Mouse (Mus musculus) c-Kit-positive CD71-negative TER-119-negative erythroid progenitor cells, embryonic 14.5 days (primary cell): ENCODE data around the gene Dennd1a.
A peak's percentile ranks its signal among the peaks of the same experiment; 100 is the strongest.

Experiments
- DNase-seq: peaks from one replicate; pipeline ENCODE4 v3.0.0-alpha.2; 2013; ENCODE audit warnings: low read depth

Gene Dennd1a

DNA sequence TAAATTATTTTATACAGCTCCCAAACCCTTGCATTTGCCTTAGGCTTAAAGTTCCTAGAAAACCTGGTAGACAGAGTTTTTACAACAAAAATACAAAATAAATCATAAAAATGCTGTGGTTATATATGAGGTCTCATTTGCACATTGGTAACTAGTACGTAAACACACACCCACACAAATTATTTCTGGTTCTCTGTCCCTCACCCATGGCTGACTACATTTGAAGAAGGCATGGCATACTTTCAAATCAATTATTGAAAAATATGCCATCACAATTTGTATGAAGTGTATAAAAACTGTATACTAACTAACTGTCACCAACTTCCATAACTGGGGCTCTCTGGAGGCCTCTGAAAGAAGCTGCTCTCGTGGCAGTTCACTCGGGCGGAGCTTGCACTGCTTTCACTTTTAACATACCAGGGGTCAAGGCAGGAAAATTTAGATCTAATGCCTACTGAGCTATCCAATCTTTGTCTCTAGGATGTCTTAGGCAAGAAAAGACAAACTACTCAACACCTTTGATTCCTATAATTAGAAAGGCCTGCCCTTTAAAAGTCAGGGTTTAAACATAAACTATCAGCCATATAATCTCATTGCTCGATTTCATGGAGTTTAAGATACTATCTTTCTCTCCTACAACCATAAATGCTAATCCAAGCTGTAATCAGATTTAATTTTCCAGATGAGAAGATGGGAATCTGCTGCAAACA, 122.7 kb downstream of the Dennd1a start:
- no peak for DNase-seq

DNA sequence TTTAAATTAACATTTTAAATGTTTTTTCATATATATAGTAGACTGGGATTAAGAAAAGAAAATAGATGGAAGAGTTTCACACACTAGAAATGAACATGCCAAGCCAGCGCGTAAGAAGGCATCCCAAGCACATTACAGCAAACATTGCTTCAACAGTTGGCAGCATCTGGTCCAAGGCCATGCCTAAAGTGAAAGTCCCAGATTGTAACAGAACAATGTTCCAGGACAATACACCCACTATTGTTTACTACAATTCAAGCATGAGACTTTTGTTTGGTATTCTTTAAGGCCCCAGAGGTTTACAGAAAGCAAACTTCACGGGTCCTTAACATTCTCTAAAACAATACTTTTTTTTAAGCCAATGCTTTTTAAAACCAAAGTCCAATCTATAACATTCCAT, 124.7 kb downstream of the Dennd1a start:
- no peak for DNase-seq

DNA sequence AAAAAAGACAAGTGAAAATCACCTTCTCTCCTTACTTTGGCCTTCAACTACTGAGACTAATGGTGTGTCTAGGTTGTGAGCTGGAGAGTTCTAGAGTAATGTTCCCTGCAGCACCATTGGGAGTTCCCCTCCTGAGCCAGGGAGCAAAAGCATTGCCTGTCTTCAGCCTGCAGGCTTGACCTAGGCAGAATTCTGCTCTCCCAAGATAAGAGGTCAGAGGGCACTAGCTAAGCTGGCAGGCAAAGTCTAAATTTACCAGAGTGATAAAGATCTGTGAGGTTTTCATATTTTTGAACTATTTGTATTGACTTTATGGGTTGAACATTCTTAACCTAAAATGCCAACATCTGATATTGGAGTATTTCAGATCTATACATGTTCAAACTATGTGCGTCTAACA, 125.7 kb downstream of the Dennd1a start:
- DNase-seq = no peak

DNA sequence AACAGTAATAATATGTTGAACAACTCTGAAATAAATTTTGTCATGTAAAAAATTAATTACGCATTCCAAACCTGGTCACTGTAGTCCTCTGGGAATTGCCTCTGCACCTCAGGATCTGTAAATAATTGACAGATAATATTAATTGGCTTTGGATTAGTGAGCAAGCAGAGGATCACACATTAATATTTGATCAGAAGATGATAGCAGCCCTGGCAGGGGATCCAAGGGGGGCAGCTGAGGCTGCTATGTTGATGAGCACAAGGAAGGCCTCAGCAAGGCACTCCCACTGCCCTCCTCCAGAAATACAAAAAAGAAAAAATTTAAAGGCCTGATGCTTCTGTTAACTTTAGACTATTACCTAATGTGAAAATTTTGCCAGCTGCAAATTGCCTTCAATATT, 127.5 kb downstream of the Dennd1a start:
- DNase-seq = no peak

DNA sequence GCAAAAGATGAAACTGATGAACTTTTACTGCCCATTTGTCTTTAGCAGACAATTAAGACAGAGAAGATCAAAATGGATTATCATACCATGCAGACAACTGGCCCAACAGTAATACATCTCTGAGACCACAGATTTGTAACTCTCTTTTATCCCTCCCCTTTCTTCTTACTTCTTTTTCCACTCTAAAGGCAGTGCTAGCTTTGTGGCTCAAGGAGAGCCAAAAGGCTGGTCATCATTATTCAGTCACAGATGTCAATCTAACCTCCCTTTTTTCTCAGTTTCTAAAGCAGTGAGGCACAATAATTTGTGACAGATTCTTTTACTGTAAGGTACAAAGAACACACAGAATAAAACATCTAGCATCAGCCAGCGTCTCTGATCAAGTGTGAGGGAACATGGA, 130.2 kb downstream of the Dennd1a start:
- DNase-seq = no peak

DNA sequence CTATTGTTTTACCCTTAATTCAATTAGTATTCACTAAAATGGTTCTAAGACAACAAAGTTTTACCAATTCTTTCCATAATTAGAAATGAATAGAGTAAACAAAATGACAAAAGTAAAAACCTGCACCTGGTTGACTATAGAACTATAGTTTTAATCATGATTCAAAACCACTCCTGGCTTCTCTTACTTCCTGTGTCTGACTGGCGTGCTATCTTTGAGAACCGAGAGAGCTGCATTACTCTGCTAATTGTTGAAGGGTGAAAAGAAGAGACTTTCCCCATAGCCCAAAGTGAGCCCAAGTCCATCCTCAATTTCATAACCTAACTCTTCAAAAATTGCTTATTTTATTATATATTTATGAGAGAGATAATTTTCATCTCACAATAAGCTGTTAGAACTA, 131.2 kb downstream of the Dennd1a start:
- no peak for DNase-seq

DNA sequence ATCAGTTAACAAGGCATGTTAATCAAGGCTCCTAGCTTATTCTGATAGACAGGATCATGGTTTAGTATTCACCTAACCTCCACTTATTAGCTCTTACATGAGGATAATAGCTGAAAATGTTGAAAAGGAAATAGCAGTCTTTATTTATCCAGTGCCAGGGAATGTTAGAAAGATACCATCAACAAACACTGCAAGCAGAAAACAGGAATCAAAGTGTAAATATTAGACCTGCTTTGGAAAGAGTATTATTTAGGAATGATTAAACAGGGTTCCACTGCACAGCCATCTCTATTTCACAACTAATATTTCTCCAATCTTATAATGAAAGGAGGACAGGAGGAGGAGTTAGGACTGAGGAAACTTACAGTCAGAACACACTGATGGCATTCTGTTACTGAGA, 142.4 kb downstream of the Dennd1a start:
- DNase-seq = no peak

DNA sequence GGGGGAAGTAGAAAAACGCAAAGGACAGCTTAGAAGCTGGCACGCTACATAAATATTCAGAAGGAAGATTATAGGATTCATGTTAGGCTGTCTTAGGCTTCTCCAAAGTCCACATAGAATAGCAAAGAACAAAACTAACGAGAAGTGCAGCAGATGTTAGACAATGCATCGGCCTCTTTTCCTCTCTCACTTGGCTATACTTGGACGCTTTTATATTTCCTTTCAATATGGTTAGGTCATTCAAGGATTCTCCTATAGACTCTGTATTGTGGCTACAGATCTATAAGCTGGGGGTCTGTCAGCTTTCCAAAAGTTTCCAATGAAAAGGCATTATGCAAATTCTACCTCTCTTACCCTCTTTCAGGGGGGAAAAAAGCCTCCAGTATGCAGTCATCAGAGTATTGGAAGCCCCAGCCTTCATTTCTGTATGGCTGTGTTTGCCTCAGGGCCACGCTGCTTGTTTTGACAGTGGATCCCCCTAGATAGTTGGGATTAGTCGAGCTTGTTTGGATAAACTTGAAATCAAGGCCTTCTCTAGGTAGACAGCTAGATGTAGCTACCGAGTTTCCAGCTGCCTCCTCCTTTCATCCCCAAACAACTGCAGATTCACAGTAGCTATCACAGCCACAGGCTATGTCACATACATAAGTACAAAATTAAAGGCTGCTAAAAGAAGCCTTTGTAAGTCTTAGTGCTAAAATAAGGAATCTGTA, 143.0 kb downstream of the Dennd1a start:
- DNase-seq = no peak

DNA sequence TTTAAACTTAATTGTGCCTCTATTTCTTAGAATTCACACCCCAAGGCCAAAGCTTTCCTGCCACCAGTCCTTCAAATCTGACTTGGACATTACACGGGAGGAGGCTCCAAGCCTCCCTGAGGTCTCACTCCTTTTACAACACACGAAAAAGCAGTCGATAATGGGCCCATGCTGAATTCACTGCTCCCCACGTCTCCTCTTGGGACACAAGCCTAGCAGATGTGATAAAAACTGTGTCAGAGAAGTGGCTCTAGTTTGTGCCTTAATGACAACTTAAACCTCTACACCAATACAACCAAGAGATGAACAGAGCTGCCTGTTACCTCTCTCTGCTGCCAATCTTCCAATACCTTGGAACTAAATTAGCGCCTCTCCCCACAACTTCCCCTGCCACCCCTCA, 144.3 kb downstream of the Dennd1a start:
- DNase-seq = no peak

DNA sequence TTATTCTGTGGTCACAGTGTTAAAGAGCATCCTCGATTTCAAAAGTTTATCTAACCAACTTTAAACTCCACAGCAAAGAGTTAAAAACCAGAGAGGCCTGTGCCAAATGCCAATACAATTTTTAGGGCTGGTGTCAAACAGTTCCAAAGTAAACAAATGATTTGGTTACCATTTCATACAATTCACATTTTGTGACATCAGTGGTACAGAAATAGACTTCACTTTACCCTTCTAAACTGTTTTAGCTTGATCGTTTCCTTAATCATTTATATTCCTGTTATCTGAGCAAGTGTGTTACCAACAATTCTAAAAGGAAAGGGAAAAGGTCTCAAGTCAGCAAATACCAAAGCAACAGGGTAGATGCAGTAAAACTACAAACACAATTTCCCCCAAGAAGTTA, 145.0 kb downstream of the Dennd1a start:
- DNase-seq = no peak

DNA sequence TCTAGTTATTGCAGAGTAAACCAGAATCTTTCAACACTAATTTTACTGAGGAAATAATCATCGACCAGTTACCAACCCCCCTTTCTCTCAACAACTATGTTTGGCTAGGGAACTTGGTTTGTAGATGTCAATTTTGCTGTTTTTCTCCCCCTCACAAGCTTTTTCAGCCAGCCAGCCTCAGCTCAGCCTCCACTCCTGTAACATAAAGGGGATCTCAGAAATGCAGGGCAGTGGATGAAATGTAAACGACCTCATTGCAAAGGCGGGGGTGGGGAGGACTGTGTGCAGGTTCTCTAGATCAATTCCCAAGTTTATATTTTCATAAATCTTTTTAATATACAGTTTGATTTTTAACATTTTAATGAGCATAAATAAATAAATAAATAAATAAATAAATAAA, 147.7 kb downstream of the Dennd1a start:
- no peak for DNase-seq

DNA sequence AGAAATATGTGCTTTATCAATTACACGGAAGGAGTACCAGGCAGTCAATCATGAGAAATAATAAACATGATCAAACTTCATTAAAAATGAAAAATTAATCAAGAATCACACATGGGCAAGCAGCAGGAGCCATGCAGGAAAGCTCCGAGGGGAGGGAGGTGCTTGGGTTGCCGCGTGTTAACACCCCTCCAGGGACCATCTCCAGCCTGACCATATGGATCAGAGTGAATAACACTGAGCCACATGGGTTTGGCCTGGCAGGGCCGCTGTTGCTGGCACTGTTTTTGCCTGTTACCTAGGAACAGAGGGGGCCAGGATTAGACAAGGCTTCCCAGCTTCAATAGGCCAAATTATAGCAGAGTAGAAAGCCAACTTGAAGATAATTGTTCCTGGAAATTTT, 150.1 kb downstream of the Dennd1a start:
- no peak for DNase-seq

DNA sequence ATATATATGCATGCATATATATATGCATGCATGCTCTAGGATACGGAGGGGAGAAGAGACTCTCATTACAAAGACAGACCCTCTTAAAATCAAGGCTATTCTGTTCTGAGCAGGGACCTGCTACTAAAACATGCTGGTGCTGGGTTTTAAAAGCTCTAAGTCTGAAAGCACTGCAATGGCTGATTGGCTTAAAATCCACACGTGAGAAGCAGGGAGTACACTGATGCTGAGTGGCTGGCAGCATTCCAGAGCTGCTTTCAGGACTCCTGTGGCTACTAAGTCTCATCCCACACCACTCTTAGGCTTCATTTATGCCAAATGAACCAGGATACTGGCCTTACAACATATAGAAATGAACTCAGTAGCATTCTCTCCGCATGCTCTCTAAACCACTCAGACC, 151.8 kb downstream of the Dennd1a start:
- no peak for DNase-seq

DNA sequence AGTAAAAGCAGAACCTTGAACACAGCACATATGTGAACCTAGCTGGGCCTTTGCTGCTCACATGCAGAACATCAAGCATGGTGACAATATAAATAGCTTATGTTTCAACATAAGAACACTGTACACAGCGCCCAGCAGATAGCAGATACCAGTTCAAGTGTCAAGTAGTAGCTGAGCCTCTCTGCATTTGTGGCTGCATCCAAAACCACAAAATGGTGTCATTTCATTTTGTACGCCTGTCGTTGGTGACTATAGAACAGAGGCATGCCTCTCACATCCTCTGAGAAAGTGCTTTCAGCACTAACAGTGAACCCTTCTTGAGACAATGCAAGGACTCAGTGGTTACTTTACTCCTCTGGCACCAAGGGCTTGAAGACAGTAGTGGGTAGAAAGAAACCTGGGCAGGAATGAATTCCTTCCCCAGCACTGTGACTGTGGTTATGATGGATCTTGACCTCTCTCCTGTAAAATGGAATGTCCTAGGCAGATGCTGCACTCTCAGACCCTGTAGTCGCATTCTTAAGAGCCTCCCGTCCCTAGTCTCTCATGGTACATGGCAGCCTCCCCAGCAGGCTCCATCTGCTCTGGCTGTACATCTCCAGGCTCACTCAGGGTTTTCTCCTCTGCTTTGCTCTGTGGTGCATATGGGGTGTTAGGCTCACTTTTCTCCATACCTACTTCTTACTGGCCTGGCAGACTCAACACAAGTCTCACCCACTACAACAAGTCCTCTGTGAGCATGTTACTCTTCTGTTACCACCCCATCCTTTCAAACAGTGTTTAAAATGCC, 154.0 kb downstream of the Dennd1a start:
- DNase-seq = no peak

DNA sequence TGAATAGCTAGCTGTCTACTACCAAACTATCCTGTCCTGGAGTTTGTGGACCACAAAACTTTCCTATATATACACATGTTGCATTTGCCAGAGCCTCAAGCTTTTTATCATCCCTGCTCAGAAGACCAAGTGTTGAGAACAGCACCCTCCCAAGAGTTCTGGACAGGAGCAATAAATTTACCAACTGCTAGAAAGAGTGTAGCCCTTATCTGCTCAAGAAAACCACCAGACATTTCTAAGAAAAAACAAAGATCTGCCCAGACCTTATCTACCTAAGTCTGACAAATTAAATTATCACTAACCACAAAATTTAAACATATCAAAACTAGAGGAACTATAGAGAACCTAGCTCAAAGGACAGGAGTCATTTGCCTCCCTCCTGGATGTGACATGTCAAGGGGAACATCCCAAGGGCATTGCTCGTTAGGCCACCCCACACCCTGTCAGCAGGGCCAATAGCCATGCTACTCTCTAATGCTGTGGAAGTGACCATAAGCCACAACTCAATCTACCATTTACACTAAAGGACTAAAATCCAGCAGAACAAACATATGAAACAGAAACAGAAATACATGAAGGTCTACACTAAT, 154.9 kb downstream of the Dennd1a start:
- no peak for DNase-seq

DNA sequence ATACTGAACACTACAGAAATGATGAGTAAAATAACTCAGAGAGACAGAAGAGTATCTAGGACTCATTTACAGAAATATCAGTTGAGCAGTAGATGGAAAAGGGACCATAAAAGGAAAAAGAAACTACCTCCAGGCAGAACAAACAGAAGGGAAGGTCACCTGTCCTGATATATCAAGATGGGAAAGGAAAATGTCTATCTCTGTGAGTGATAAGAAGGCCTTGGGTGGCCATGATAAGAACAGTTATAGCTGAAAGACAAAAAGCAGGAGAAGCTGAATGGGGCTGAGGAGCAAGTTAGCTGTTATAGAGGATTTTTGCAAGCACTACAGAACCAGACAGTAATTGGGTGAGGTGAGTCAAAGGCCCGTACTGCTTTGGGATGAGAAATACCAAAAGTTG, 155.7 kb downstream of the Dennd1a start:
- no peak for DNase-seq

DNA sequence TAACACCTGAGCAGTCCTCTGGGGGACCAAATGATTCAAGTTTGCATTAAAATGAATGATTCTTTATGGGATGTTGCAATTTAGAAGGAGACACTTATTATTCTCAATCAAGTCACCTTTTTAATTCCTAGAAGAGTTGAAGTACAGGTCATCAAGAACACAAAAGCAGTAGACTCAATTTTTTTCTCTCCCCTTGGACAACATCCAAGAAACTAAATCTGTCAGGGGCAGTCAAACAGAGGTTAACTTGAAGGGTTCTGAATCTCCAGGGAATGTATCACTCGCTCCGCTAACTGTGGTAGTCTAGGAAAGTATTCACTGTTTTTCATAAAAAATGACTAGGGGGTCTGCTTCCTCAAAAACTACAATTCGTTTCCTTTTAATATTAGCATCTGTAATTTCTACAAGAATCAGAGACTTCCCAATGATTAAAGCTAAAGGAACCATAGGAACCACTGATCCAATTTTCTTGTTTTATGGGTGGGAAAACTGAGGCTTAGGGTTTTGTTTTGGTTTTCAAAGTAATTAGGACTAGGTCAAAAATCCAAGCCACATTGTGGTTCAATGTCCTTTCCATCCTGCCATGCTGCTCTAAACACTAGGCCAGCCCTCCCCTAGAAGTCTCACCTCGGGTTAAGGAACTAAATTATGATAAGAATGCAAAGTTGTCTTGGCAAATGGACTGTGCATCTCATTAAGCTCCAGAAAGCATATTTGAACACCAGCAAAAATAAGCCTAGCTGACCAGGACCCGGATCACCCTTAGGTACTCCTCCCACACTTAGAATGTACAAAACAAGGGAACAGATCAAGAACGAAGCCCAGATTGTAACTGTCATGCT, 157.0 kb downstream of the Dennd1a start:
- DNase-seq = no peak

DNA sequence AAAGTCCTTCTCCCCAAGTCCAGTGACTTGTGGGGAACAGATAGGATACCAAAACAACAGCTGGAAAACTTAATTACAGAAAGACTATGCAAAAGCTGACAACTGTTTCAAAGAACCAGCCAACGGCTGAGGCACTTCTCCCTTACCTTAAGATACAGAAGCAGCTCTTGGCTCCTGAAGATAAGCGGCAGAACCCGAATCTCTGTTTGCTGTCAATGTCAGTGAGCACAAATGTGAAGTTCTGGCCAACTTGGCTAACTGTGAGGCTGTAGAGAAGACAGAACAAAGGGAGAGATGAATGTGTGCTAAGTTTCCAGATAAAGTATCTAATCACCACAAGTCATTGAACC, 160.8 kb downstream of the Dennd1a start:
- DNase-seq = peak; percentile 35

DNA sequence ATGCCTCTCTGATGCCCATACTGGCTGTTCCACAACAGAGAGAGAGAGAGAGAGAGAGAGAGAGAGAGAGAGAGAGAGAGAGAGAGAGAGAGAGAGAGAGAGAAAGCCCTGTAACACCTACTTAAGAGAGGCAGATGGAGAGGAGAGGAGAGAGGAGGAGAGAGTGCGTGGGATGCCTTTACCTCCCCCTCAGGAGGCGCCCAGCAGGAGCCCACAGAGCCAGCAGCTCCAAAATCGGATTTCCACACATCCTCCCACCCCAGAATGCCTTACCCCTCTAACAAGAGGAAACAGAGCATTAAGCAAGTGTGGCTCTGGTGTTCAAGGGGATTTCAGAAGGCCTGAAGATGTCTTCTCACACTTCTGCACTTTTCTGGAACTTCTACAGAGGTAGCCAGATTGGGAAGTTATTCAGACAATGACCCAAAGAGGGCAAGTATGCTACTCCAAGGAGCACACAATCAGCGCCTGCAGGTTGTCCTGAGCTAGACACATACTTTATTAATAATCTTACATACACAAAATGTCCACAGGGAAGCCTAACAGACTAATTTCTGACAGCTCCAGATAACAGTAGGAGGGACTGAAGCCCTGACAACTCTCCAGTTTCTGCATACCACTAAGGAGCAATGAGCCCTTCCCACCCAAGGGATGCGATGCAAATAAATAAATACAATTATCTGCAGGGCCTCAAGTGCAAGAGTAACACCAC, 161.4 kb downstream of the Dennd1a start:
- DNase-seq = peak; percentile 30

DNA sequence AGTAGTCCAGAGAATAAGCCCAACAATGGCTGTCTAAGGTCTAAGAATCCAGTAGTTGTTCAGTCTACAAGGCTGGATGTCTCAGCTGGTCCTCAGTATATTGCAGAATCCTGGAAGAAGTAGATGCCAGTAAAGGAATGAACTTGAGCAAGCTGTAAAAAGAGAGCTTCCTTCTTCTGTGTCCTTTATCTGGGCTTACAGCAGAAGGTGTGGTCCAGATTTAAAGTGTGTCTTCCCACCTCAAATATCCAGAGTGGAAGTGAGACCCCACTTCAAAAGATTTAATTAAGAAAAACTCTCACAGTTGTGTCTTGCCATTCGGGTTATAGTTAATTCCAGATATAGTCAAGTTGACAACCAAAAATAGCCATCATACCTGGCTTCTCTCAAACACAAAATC, 162.5 kb downstream of the Dennd1a start:
- DNase-seq = no peak

DNA sequence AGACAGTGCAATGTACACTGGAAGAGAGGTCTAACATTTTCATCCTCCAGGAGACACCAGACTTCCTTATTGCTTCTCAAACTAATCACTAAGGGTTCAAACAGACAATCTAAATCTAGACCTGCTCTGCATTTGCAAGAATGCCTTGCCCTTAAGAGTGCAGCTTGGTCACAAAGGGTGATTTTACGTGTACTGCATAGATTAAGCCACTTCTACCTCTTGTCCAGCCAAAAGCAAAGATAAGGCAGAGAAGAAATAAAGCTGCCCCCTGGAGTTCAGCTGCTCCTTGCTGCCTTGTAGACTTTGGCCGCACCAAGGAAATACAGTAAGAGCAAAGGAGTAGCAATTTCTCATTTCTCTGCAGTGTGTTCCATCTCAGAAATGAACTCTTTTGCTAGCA, 172.2 kb downstream of the Dennd1a start:
- DNase-seq = no peak
